Mouse (Mus musculus): ENCODE measurements at regions not wholly inside any gene's neighbourhood (a gene's known extent, or its start where the extent isn't known, plus 50 kb on each side); places are given as distances from the start of the nearest gene placed in this dataset.

DNA sequence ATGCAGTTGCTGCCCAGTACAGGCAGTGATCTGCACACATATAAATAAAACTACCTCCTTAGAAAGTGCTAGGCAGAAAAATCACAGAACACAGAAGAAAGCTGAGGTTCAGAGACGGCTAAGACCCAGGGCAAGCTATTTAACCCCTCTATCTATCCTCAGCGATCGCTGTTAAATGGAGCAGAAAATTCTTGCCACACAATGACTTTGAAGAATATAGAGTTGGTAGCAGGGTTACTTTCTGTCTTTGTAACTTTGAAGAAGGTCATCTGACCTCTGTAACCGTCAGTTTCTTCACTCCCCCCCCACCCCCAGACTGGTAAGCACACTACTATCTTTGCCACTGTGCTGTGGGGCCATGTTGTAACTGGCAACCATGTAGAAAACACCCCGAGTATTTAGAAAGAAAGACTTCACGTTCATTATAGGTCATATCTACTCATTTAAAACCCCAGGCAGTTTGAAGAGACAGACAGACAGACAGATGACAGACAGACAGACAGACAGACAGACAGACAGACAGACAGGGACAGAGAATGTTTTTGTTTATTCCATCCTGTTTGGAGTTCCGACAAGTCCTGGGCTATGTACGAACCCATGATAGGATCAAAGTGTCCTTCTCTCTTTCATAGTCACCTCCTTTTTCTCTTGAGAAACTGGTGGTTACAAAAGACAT lies 363.9 kb downstream of the Psat1 start:
- TF ChIP-seq POLR2A (IDR thresholded peaks at IDR 0.05; ENCODE audit: low read depth, low read length) (no peak), CTCF (IDR thresholded peaks at IDR 0.05; ENCODE audit: extremely low read depth, insufficient read length, insufficient replicate concordance, low read depth, low read length) (no peak)
